Mouse (Mus musculus) yolk sac, embryonic 10.5 days (tissue): ENCODE measurements around the gene Armcx5.
"Not testable (repeated sequence)": the region's sequence is repeated elsewhere in the genome, so short reads cannot be mapped to it uniquely, and the experiment has no call there.

Experiments used
- DNase-seq: peaks from one replicate; pipeline ENCODE4 v3.0.0-alpha.2; 2017; ENCODE audit warnings: low spot score

Armcx5 gene

GRCm38 (mm10) chrX:135742304-135743055 lies at the start of gene Armcx5, which contains the start of gene Gprasp1:
Armcx5 (plus strand) TSS chrX:135742733.
Gprasp1 (plus strand) TSS chrX:135742733.
- peak; percentile 85 for DNase-seq

- no peak for DNase-seq
These were observed 48.9 kb upstream of the Armcx5 start, which contains the start of gene Tcp11x2 for GRCm38 (mm10) chrX:135693633-135694032. Tcp11x2 (minus strand) TSS chrX:135693790.

GRCm38 (mm10) chrX:135703111-135703510 lies 39.4 kb upstream of the Armcx5 start:
- DNase-seq: no peak

GRCm38 (mm10) chrX:135704349-135704748 lies 38.2 kb upstream of the Armcx5 start:
- DNase-seq: no peak

- DNase-seq: no peak
These were observed 29.7 kb upstream of the Armcx5 start for GRCm38 (mm10) chrX:135712845-135713244.

GRCm38 (mm10) chrX:135725161-135725560 lies 17.4 kb upstream of the Armcx5 start, which contains the start of gene Tmsb15a:
Tmsb15a (minus strand) TSS chrX:135725261.
- no peak for DNase-seq

GRCm38 (mm10) chrX:135738730-135739520 lies 3.6 kb upstream of the Armcx5 start:
- DNase-seq: no peak

- no peak for DNase-seq
These were observed 473 bp downstream of the Armcx5 start for GRCm38 (mm10) chrX:135743056-135743355.

GRCm38 (mm10) chrX:135745376-135745775 lies 2.8 kb downstream of the Armcx5 start:
- not testable (repeated sequence) for DNase-seq

GRCm38 (mm10) chrX:135752832-135753231 lies 10.3 kb downstream of the Armcx5 start:
- peak; percentile 13 for DNase-seq

GRCm38 (mm10) chrX:135761707-135762106 lies 19.2 kb downstream of the Armcx5 start:
- DNase-seq: no peak

- no peak for DNase-seq
These were observed 25.6 kb downstream of the Armcx5 start for GRCm38 (mm10) chrX:135768043-135768548.

- DNase-seq: no peak
These were observed 26.0 kb downstream of the Armcx5 start for GRCm38 (mm10) chrX:135768565-135768964.

- no peak for DNase-seq
These were observed 49.0 kb downstream of the Armcx5 start for GRCm38 (mm10) chrX:135791536-135791935.

GRCm38 (mm10) chrX:135792326-135792725 lies 49.8 kb downstream of the Armcx5 start:
- no peak for DNase-seq

- peak; percentile 56 for DNase-seq
These were observed 53.2 kb downstream of the Armcx5 start for GRCm38 (mm10) chrX:135795591-135796304.

GRCm38 (mm10) chrX:135796305-135797211 lies 54.0 kb downstream of the Armcx5 start:
- peak; percentile 2 for DNase-seq
